Mouse (Mus musculus) liver, adult 2 months (tissue): Measurements from ENCODE around the gene Zfp652. TPM values are rescaled to one million over a fixed set of nuclear protein-coding genes. Genes with fewer than 3 reads are reported as not detected.

ENCODE experiments used
- DNase-seq: peaks from one replicate; pipeline ENCODE4 v3.0.0-alpha.2; 2011; ENCODE audit warnings: low read depth, low spot score; ENCODE audit errors: extremely low read depth
- H3K27ac ChIP-seq: fragments of 200-500 bp; replicated peaks from 2 replicates; pipeline ENCODE4 v1.5.1; 2012; ENCODE audit warnings: low read depth, mild to moderate bottlenecking, control low read depth, inconsistent platforms, low read length; ENCODE audit not compliant: insufficient read depth
- H3K27me3 ChIP-seq: fragments of 200-500 bp; 2 replicates; pipeline ENCODE4 v1.6.1; 2012; ENCODE audit warnings: mild to moderate bottlenecking, moderate library complexity, low read length, inconsistent platforms; ENCODE audit not compliant: control insufficient read depth, insufficient read depth
- H3K36me3 ChIP-seq: fragments of 200-500 bp; 2 replicates; pipeline ENCODE4 v1.6.1; 2012; ENCODE audit warnings: low read length, inconsistent platforms; ENCODE audit not compliant: control insufficient read depth, insufficient read depth
- H3K4me1 ChIP-seq: fragments of 200-500 bp; 2 replicates; pipeline ENCODE4 v1.6.1; 2011; ENCODE audit warnings: low read length; ENCODE audit not compliant: control insufficient read depth, insufficient read depth
- H3K4me3 ChIP-seq: fragments of 200-500 bp; 2 replicates; pipeline ENCODE4 v1.5.1; 2011; ENCODE audit warnings: low read depth, mild to moderate bottlenecking, control low read depth, low read length, moderate library complexity; ENCODE audit not compliant: insufficient read depth
- H3K79me2 ChIP-seq: fragments of 200-500 bp; 2 replicates; pipeline ENCODE4 v1.6.1; 2012; ENCODE audit warnings: inconsistent platforms, mild to moderate bottlenecking, low read length, moderate library complexity; ENCODE audit not compliant: control insufficient read depth, insufficient read depth
- H3K9ac ChIP-seq: fragments of 200-500 bp; 2 replicates; pipeline ENCODE4 v1.6.1; 2012; ENCODE audit warnings: low read depth, mild to moderate bottlenecking, control low read depth, inconsistent platforms, low read length
- CTCF ChIP-seq: fragments of 200-500 bp; IDR thresholded peaks from 2 replicates; pipeline ENCODE4 v1.5.1; 2011; ENCODE audit warnings: low read depth, low read length, control low read depth
- POLR2A ChIP-seq: fragments of 200-500 bp; IDR thresholded peaks from 2 replicates; pipeline ENCODE4 v1.6.1; 2011; ENCODE audit warnings: low read length, control low read depth; ENCODE audit not compliant: insufficient read depth; ENCODE audit errors: extremely low read depth
- WGBS: fragments of 180-500 bp; shearing (Covaris S2); methylation state at CpG from one replicate; pipeline ENCODE4 v1.1.7; 2018; 5-methylcytosine and 5-hydroxymethylcytosine counted together
- polyA plus RNA-seq: library from polyadenylated mRNA; depleted of rRNA; stranded (reverse); fragments of >200 nt; gene quantifications from 2 replicates; pipeline ENCODE4 v1.2.3, GENCODE M21; 2012
- total RNA-seq: library from RNA; depleted of rRNA; stranded (reverse); fragments of >200 nt; gene quantifications from 2 replicates; pipeline ENCODE4 v1.2.3, GENCODE M21; 2014

Gene Zfp652
- total and polyA plus RNA-seq, 2 experiments, result 9.1 to 11.1 TPM

- Histone ChIP-seq H3K79me2 (no peaks in the 10 kb centered on the region), H3K9ac (no peak overlapping the region), H3K4me1 (peaks cover 17% of the 10 kb centered on the region), H3K27me3 (peaks cover 5% of the 10 kb centered on the region; the same call in 1 of the 2 replicates), H3K27ac (no peak overlapping the region), H3K36me3 (no peaks in the 10 kb centered on the region), H3K4me3 (no peak overlapping the region)
- peak; percentile 61 for TF ChIP-seq CTCF
- TF ChIP-seq POLR2A, result no peak
- WGBS, result 21% methylated on average over 3 of the region's 3 CpGs
- DNase-seq, result peak; percentile 54
Measured at GRCm38 (mm10) chr11:95827464-95828085, 115.1 kb downstream of the Zfp652 start.

GRCm38 (mm10) chr11:95828181-95828964, 115.9 kb downstream of the Zfp652 start:
- Histone ChIP-seq H3K4me3 (no peak overlapping the region), H3K27me3 (peaks cover 5% of the 10 kb centered on the region; the same call in 1 of the 2 replicates), H3K9ac (no peak overlapping the region), H3K79me2 (no peaks in the 10 kb centered on the region), H3K4me1 (peaks cover 13% of the 10 kb centered on the region), H3K36me3 (no peaks in the 10 kb centered on the region), H3K27ac (no peak overlapping the region)
- WGBS, result 82% methylated on average over 11 of the region's 11 CpGs
- no peak for DNase-seq
- TF ChIP-seq CTCF, result no peak
- no peak for TF ChIP-seq POLR2A

- Histone ChIP-seq H3K36me3 (no peaks in the 10 kb centered on the region), H3K27me3 (peaks cover 5% of the 10 kb centered on the region; the same call in 1 of the 2 replicates), H3K79me2 (no peaks in the 10 kb centered on the region), H3K4me1 (peaks cover 8% of the 10 kb centered on the region), H3K27ac (no peak overlapping the region), H3K9ac (no peak overlapping the region), H3K4me3 (no peak overlapping the region)
- no peak for DNase-seq
- WGBS, result 81% methylated on average over 4 of the region's 4 CpGs
- no peak for TF ChIP-seq POLR2A
Measured at GRCm38 (mm10) chr11:95829526-95830050, 117.1 kb downstream of the Zfp652 start.

- H3K79me2 ChIP-seq, result no peaks in the 10 kb centered on the region
- TF ChIP-seq CTCF (no peak), POLR2A (no peak)
- 38% methylated on average over 80 of the region's 80 CpGs for WGBS
- peaks cover 5% of the 10 kb centered on the region; the same call in 1 of the 2 replicates for H3K27me3 ChIP-seq
- DNase-seq, result no peak
- no peak overlapping the region for H3K27ac ChIP-seq
- peak overlapping the region; percentile 3; the same call in 1 of the 2 replicates for H3K4me3 ChIP-seq
- H3K36me3 ChIP-seq, result no peaks in the 10 kb centered on the region
- H3K4me1 ChIP-seq, result peaks cover 7% of the 10 kb centered on the region; the same call in 1 of the 2 replicates
- no peak overlapping the region for H3K9ac ChIP-seq
Measured at GRCm38 (mm10) chr11:95830411-95831275, 118.2 kb downstream of the Zfp652 start.

- no peaks in the 10 kb centered on the region for H3K36me3 ChIP-seq
- 36% methylated on average over 10 of the region's 10 CpGs for WGBS
Measured at GRCm38 (mm10) chr11:95831276-95831619, 118.8 kb downstream of the Zfp652 start.

More at GRCm38 (mm10) chr11:95831276-95831619, 118.8 kb downstream of the Zfp652 start:
- Histone ChIP-seq H3K79me2 (no peaks in the 10 kb centered on the region), H3K27me3 (peaks cover 5% of the 10 kb centered on the region; the same call in 1 of the 2 replicates), H3K9ac (no peak overlapping the region), H3K27ac (no peak overlapping the region), H3K4me3 (peak overlapping the region; percentile 3; the same call in 1 of the 2 replicates), H3K4me1 (peaks cover 10% of the 10 kb centered on the region; the same call in 1 of the 2 replicates)
- TF ChIP-seq CTCF, result no peak
- no peak for TF ChIP-seq POLR2A
- no peak for DNase-seq
